Mouse (Mus musculus) heart, embryonic 15.5 days (tissue): ENCODE measurements around the gene Cd27. TPM values are rescaled to one million over a fixed set of nuclear protein-coding genes. Genes with fewer than 3 reads are reported as not detected.

Source experiments
- microRNA-seq: library from miRNA; unstranded; fragments of <30 nt; microRNA quantifications from one replicate; pipeline ENCODE4, GENCODE M21; 2016
- polyA plus RNA-seq: library from polyadenylated mRNA; unstranded; fragments of >200 nt; fragmentation: Nextera tagmentation; extraction: Ambion mirVana; gene quantifications from 2 replicates; pipeline ENCODE4 v1.2.1, GENCODE M21; 2015

Cd27 gene
- polyA plus RNA-seq, 1 experiment from 2014 or later, result 2.0 TPM

Small RNA genes within 50 kb of the gene (microRNA-seq; reads per million reads assigned to microRNA genes)
- gene Mir3098 (0.63 reads per million), gene Mir8113 (not detected)

Other genes starting within 250 kb of the Cd27 start
- 0.62 and 1.1 TPM in 2 replicates for gene Pianp, start 240.3 kb downstream of the Cd27 start, polyA plus RNA-seq
- gene Zfp384, start 227.9 kb downstream of the Cd27 start, polyA plus RNA-seq, result 9.0 and 12.4 TPM in 2 replicates
- 79.2 and 83.1 TPM in 2 replicates for gene Ing4, start 197.2 kb downstream of the Cd27 start, polyA plus RNA-seq
- 5.2 and 7.1 TPM in 2 replicates for gene Acrbp, start 187.3 kb downstream of the Cd27 start, polyA plus RNA-seq
- 0.35 and 0.90 TPM in 2 replicates for gene Lpar5, start 169.1 kb downstream of the Cd27 start, polyA plus RNA-seq
- 61.1 and 63.4 TPM in 2 replicates for gene Chd4, start 141.0 kb downstream of the Cd27 start, polyA plus RNA-seq
- gene Nop2, start 105.1 kb downstream of the Cd27 start, polyA plus RNA-seq, result 35.0 and 43.6 TPM in 2 replicates
- 9.7 and 13.4 TPM in 2 replicates for gene Iffo1, start 91.8 kb downstream of the Cd27 start, polyA plus RNA-seq
- gene Gapdh, start 70.5 kb downstream of the Cd27 start, polyA plus RNA-seq, result 3,777 and 4,210 TPM in 2 replicates
- 66.1 and 93.1 TPM in 2 replicates for gene Ncapd2, start 45.3 kb downstream of the Cd27 start, polyA plus RNA-seq
- 233 and 272 TPM in 2 replicates for gene Mrpl51, start 45.2 kb downstream of the Cd27 start, polyA plus RNA-seq
- 5.3 and 6.7 TPM in 2 replicates for gene Vamp1, start 21.5 kb downstream of the Cd27 start, polyA plus RNA-seq
- 3.9 and 8.2 TPM in 2 replicates for gene Tapbpl, start 5.2 kb downstream of the Cd27 start, polyA plus RNA-seq
- gene Tuba3a, start 49.0 kb upstream of the Cd27 start, polyA plus RNA-seq, result 0.11 TPM in 1 of 2 replicates, not detected in the other
- gene Ltbr, start 76.9 kb upstream of the Cd27 start, polyA plus RNA-seq, result 37.8 and 48.4 TPM in 2 replicates
- gene Scnn1a, start 83.6 kb upstream of the Cd27 start, polyA plus RNA-seq, result 0.81 and 2.8 TPM in 2 replicates
- 42.8 and 56.4 TPM in 2 replicates for gene Tnfrsf1a, start 112.4 kb upstream of the Cd27 start, polyA plus RNA-seq
- gene Plekhg6, start 143.8 kb upstream of the Cd27 start, polyA plus RNA-seq, result 0.05 and 0.37 TPM in 2 replicates